Mouse (Mus musculus) midbrain, embryonic 14.5 days (tissue): Measurements from ENCODE around the gene Ahnak. TPM values are rescaled to one million over a fixed set of nuclear protein-coding genes. Genes with fewer than 3 reads are reported as not detected.
A peak's percentile ranks its signal among the peaks of the same experiment; 100 is the strongest.
"Not testable (repeated sequence)": the region's sequence is repeated elsewhere in the genome, so short reads cannot be mapped to it uniquely, and the experiment has no call there.

Source experiments
- ATAC-seq: fragments of 200-750 bp; cut with Nextera tagmentation; 2 replicates; pipeline ENCODE4 v1.8.0; 2017; ENCODE audit warnings: moderate number of reproducible peaks, moderate library complexity; ENCODE audit not compliant: low FRiP score, low TSS enrichment
- DNase-seq: peaks from one replicate; pipeline ENCODE4 v3.0.0-alpha.2; 2015
- H3K27ac ChIP-seq: fragments of 300-500 bp; sonication (generic); replicated peaks from 2 replicates; pipeline ENCODE4 v1.5.1; 2014; ENCODE audit warnings: mild to moderate bottlenecking, low read depth, low read length, moderate library complexity
- H3K27me3 ChIP-seq: fragments of 300-500 bp; sonication (generic); 2 replicates; pipeline ENCODE4 v1.6.1; 2014; ENCODE audit warnings: low read length, control low read depth, mixed read lengths; ENCODE audit not compliant: control insufficient read depth, insufficient read depth
- H3K36me3 ChIP-seq: fragments of 300-500 bp; sonication (generic); 2 replicates; pipeline ENCODE4 v1.6.1; 2014; ENCODE audit warnings: low read length, control low read depth; ENCODE audit not compliant: control insufficient read depth, insufficient read depth
- H3K4me1 ChIP-seq: fragments of 300-500 bp; sonication (generic); 2 replicates; pipeline ENCODE4 v1.6.1; 2014; ENCODE audit warnings: mild to moderate bottlenecking, antibody characterized with exemption, low read length, control low read depth; ENCODE audit not compliant: control insufficient read depth, insufficient read depth
- H3K4me2 ChIP-seq: fragments of 300-500 bp; sonication (generic); 2 replicates; pipeline ENCODE4 v1.6.1; 2014; ENCODE audit warnings: mild to moderate bottlenecking, low read length, moderate library complexity
- H3K4me3 ChIP-seq: fragments of 300-500 bp; sonication (generic); replicated peaks from 2 replicates; pipeline ENCODE4 v1.5.1; 2014; ENCODE audit warnings: low read depth, low read length
- H3K9ac ChIP-seq: fragments of 300-500 bp; sonication (generic); replicated peaks from 2 replicates; pipeline ENCODE4 v1.6.1; 2014; ENCODE audit warnings: mild to moderate bottlenecking, low read length, moderate library complexity
- H3K9me3 ChIP-seq: fragments of 300-500 bp; sonication (generic); 2 replicates; pipeline ENCODE4 v1.6.1; 2016; ENCODE audit warnings: low read length, control low read depth, mixed read lengths; ENCODE audit not compliant: control insufficient read depth
- WGBS: fragments of 180-500 bp; shearing (Covaris S2); extraction: QIAGEN DNeasy Blood & Tissue Kit; methylation state at CpG from one replicate; pipeline ENCODE4 v1.1.7; 2014; 5-methylcytosine and 5-hydroxymethylcytosine counted together
- polyA plus RNA-seq: library from polyadenylated mRNA; unstranded; fragments of >200 nt; fragmentation: Nextera tagmentation; extraction: Ambion mirVana; gene quantifications from 2 replicates; pipeline ENCODE4 v1.2.1, GENCODE M21; 2014

Gene Ahnak
- polyA plus RNA-seq, 1 experiment from 2014 or later = 4.2 TPM

DNA sequence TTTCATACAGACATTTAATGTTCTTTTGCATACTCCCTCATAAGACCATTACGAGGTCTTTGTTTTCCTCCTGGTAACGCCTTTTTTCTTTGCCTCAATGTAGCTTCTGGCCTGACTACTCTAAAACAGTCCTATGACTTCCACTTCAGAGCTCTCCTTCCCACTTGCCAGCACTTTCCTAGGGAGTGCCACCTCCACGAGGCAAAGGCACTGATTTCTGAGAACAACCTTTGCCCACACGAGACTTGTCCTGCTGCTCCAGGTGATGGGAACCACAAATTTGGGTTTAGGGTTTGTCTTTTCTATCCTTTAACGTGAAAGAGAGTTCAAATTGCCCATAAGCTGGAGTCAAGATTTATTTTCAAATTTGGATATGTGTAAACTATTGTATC lies 22.9 kb upstream of the Ahnak start:
- Histone ChIP-seq H3K9ac (peak overlapping the region; percentile 51), H3K4me3 (peak overlapping the region; percentile 77), H3K27ac (peak overlapping the region; percentile 80), H3K27me3 (no peaks in the 10 kb centered on the region), H3K4me1 (peaks cover 11% of the 10 kb centered on the region), H3K9me3 (no peaks in the 10 kb centered on the region), H3K4me2 (peak overlapping the region; percentile 57), H3K36me3 (peaks cover 79% of the 10 kb centered on the region)
- ATAC-seq (no peak), DNase-seq (no peak)
- 43% methylated on average over 5 of the region's 5 CpGs for WGBS

DNA sequence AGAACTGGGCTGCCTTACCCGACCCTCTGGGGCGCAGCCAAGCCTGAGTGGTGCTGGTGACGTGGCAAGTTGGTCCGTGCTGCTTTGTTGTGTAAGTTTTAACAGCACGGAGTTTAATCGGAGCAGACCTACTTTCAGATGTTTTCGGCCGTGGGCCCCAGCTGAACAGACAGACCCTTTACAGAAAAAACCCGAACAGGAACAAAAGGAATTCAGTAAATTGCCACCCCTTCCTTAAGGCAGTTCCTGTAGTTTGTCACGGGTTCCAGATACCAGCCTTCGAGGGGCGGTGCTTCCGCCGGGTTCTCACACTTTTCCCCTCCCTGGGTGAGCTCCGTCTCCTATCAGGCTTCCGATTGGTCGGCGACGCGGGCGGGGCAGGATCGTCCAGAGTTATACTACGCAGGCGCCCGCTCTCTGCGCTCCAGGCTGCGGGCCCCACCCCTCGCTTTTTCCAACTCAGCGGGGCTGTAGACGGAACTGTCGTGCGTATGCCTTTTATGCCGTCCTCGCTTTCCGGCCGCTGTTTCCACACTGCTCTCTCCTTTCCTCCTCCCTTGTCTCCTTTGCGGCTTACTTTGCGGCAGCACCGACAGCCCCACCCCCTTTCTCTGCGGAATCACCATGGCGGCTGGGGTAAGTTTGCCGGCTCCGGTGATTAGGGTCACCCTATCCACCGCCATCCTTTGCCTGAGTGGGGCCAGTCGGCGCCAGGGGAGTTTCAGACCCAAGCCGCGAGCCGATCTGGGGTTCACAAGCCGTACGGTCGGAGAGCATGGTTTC lies 22.3 kb upstream of the Ahnak start, which contains the start of gene Eef1g:
TSS of gene Eef1g (plus strand) at position 452 of the 783 bp plus-strand sequence.
- Histone ChIP-seq H3K27ac (peak within 1 kb of the TSS; percentile 80), H3K4me2 (peak within 1 kb of the TSS; percentile 96), H3K9me3 (no peaks in the 10 kb centered on the region), H3K36me3 (peaks cover 79% of the 10 kb centered on the region), H3K4me3 (peak within 1 kb of the TSS; percentile 77), H3K27me3 (no peaks in the 10 kb centered on the region), H3K4me1 (peaks cover 11% of the 10 kb centered on the region), H3K9ac (peak within 1 kb of the TSS; percentile 85)
- DNase-seq (peak; percentile 99), ATAC-seq (peak; percentile 99)
- WGBS = 1% methylated on average over 52 of the region's 52 CpGs

DNA sequence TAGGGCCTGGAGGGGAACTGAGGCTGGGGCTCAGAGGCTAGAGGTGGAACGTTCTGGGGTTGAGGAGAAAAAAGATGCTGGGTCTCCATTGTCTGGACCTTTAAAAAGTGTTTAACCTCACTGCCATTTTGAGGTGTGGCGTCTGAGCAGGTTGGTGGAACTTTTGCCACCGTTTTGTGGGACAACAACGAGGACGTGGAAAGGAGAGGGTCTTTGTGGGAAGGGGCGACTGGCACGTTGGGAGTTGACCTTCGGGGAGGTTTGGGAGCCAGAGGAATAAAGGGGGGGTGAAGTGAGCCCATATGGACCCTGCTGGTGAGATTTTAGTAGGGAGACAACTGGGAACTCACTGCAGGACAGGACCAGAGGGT lies 21.7 kb upstream of the Ahnak start:
- no peak for DNase-seq
- Histone ChIP-seq H3K36me3 (peaks cover 79% of the 10 kb centered on the region), H3K4me3 (peak overlapping the region; percentile 77), H3K4me1 (peaks cover 11% of the 10 kb centered on the region), H3K4me2 (peak overlapping the region; percentile 96), H3K27ac (peak overlapping the region; percentile 75), H3K27me3 (no peaks in the 10 kb centered on the region), H3K9ac (peak overlapping the region; percentile 85), H3K9me3 (no peaks in the 10 kb centered on the region)
- 0 out of 2 replicates have a peak, but pooled peaks have one; percentile 1 for ATAC-seq
- WGBS = under 1% methylated on average over 8 of the region's 8 CpGs

DNA sequence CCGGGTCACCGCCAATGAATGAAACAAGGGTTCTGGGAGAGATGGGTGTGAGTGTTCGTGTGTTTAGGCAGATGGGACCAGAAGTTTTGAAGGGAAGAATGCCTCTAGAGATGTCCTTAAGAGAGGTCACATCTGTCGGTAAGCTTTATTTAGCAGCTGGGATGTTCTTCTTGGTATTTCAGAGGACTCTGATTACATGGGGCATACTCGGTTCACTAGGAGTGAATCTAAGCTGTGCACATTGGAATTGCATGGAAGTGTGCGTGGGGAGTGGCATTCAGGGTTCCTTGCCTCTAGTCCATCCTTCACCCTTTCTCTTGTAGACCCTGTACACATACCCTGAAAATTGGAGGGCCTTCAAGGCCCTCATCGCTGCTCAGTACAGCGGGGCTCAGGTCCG lies 21.2 kb upstream of the Ahnak start:
- Histone ChIP-seq H3K36me3 (peaks cover 79% of the 10 kb centered on the region), H3K9ac (peak overlapping the region; percentile 85), H3K9me3 (no peaks in the 10 kb centered on the region), H3K4me2 (peak overlapping the region; percentile 96), H3K4me3 (peak overlapping the region; percentile 77), H3K27ac (peak overlapping the region; percentile 75; the same call in 1 of the 2 replicates), H3K4me1 (peaks cover 11% of the 10 kb centered on the region), H3K27me3 (no peaks in the 10 kb centered on the region)
- 5% methylated on average over 9 of the region's 9 CpGs for WGBS
- DNase-seq = no peak
- no peak for ATAC-seq

DNA sequence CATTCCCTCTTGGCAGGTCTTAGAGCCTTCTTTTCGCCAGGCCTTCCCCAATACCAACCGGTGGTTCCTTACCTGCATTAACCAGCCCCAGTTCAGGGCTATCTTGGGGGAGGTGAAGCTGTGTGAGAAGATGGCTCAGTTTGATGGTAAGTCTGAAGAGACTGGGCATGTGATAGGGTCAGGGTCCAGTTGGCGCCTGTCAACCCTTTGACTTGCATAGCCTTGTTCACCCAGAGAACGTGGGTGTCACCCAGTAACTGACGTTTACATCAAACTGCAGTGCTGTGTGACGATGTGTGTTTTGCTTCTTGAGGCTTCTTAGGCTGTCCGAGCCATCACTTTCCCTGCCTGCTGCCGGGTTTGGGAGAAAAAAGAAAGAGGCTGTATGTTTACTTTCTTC lies 16.6 kb upstream of the Ahnak start:
- not testable (repeated sequence) for H3K4me2 ChIP-seq, H3K9ac ChIP-seq, H3K27me3 ChIP-seq, H3K27ac ChIP-seq, ATAC-seq, H3K9me3 ChIP-seq, DNase-seq, H3K4me3 ChIP-seq
- H3K36me3 ChIP-seq = peaks cover 88% of the 10 kb centered on the region
- 90% methylated on average over 8 of the region's 8 CpGs for WGBS
- H3K4me1 ChIP-seq = peaks cover 11% of the 10 kb centered on the region

DNA sequence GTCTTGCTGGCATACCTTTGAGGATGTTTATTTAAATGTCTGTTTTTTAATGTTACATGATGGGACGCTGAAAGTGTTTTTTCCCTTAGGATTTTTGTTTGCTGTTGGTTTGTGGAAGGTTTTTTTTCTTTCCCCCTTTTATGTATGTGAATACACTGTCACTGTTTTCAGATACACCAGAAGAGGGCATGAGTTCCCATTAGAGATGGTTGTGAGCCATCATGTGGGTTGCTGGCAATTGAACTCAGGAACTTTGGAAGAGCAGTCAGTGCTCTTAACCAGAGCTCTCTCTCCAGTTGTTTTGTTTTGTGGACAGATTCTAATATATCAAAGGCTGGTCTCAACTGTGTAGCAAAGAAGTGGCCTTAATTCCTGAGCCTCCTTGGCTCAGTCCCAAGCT lies 14.4 kb upstream of the Ahnak start:
- WGBS = 90% methylated on average over 1 of the region's 1 CpGs
- no peaks in the 10 kb centered on the region for H3K27me3 ChIP-seq
- no peak overlapping the region for H3K9ac ChIP-seq
- H3K36me3 ChIP-seq = peaks cover 94% of the 10 kb centered on the region
- no peak for ATAC-seq
- no peak overlapping the region for H3K4me2 ChIP-seq
- H3K9me3 ChIP-seq = no peaks in the 10 kb centered on the region
- H3K4me1 ChIP-seq = no peaks in the 10 kb centered on the region
- DNase-seq = no peak
- H3K4me3 ChIP-seq = no peak overlapping the region
- no peak overlapping the region for H3K27ac ChIP-seq

DNA sequence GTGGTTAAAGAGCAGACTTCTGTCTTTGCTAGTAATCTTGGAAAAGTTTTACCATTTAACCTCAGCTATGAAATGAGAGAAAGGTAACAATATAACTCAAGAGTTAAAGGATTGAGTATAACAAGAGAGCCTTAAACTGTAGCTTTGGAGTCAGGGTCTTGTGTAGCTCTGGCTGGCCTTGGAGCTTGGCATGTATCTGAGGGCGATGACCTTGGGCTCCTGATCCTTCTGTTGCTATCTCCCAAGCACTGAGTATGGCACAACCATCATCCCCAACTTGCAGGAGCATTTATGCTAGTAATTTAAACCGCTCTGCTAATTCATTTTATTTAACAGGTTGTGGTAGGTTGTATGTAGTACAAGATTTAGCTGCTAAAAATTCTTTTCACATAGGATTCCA lies 13.6 kb upstream of the Ahnak start:
- no peak overlapping the region for H3K27ac ChIP-seq
- DNase-seq (no peak), ATAC-seq (no peak)
- H3K9me3 ChIP-seq = no peaks in the 10 kb centered on the region
- H3K4me2 ChIP-seq = no peak overlapping the region
- H3K4me3 ChIP-seq = no peak overlapping the region
- H3K9ac ChIP-seq = no peak overlapping the region
- peaks cover 93% of the 10 kb centered on the region for H3K36me3 ChIP-seq
- no peaks in the 10 kb centered on the region for H3K27me3 ChIP-seq
- H3K4me1 ChIP-seq = no peaks in the 10 kb centered on the region
- WGBS = 93% methylated on average over 2 of the region's 2 CpGs

DNA sequence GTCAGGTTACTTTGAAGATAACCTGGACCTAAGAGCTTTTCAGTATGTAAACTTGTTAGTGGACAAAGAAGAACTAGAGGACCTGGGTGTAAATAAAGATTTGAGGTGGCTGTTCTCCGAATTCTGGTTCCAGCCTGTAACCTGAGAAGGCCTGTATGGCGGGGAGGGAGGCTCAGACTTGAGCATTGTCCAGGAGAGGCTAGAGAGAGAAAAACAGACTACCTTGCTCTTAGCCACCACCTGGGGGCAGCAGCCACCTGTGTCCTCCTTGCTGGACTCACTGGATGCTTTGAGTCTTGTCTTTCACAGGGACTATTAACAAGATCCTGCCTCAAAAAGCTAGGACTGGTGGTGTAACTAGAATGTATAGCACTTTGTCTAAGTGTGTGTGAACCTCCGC lies 12.5 kb upstream of the Ahnak start:
- Histone ChIP-seq H3K4me2 (no peak overlapping the region), H3K4me3 (no peak overlapping the region), H3K9me3 (no peaks in the 10 kb centered on the region), H3K27me3 (no peaks in the 10 kb centered on the region), H3K36me3 (peaks cover 93% of the 10 kb centered on the region), H3K4me1 (no peaks in the 10 kb centered on the region), H3K27ac (no peak overlapping the region), H3K9ac (no peak overlapping the region)
- WGBS = 53% methylated on average over 3 of the region's 3 CpGs
- ATAC-seq (peak; percentile 46; the same call in 1 of the 2 replicates), DNase-seq (peak; percentile 81)

DNA sequence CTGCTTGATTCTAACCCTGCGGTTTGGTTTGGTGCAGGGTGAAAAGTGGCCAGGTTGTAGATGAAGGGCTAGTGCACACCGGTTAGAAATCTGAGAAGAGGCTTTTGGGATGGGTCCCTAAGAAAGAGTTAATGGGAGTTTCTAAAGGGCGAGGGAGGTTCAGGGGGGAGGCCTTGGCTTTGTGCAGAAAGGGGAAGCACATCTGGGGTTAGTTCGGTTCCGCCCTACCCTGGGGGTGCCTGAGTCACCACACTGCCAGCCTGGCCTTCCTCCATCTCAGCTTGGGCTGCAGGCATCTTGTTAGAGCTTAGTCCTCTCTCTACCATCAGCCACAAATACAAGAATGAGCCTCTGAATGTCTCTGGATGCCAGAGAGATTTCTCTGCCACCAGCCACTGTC lies 8.3 kb upstream of the Ahnak start:
- H3K27me3 ChIP-seq = no peaks in the 10 kb centered on the region
- H3K9ac ChIP-seq = no peak overlapping the region
- no peaks in the 10 kb centered on the region for H3K9me3 ChIP-seq
- H3K4me3 ChIP-seq = no peak overlapping the region
- H3K4me2 ChIP-seq = no peak overlapping the region
- H3K36me3 ChIP-seq = peaks cover 59% of the 10 kb centered on the region
- no peak overlapping the region for H3K27ac ChIP-seq
- 57% methylated on average over 5 of the region's 5 CpGs for WGBS
- peaks cover 29% of the 10 kb centered on the region for H3K4me1 ChIP-seq
- no peak for DNase-seq
- ATAC-seq = no peak
